Mouse (Mus musculus): Measurements from ENCODE around the gene Smyd3. TPM values are rescaled to one million over a fixed set of nuclear protein-coding genes. Genes with fewer than 3 reads are reported as not detected.

The Smyd3 gene
- total and polyA plus RNA-seq, 2 experiments from 2014 or later: 15.8 to 28.4 TPM

DNA sequence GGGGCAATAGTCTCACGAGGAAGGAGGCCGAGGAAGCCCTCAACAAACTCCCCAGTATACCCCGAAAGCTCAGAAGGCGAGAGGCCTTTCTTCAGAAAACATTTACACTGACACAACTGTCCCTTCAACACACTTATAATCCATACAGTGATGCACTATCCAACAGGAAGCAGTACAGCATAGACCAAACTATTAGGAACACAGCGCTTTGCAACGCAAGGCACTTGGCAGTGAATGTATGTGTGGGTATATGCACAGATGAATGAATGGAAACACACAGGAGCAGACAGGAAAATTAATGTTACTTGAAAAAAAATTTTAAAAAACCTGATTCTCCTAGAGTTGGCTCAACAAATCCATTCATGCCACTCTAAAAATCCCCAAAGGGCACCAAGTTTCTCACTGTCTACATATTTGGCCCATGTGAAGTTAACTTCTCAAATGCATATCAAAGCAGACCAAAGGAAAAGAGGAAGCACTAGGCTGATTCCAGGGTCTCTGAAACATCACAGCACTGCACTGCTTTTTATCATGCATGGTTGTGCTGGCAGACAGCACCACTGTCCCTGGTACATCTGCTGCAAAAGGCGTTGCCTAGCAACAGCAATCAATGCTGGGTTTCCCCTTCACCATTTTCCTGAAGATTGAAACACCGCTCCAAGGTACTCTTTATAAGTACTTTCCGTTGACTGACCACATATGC is 191.4 kb downstream of the Smyd3 start:
- 61% methylated on average over 9 of the region's 9 CpGs for WGBS
- Histone ChIP-seq H3K27me3 (ENCODE audit: insufficient read depth, low read length) (no peaks in the 10 kb centered on the region), H3K9ac (replicated peaks; ENCODE audit: low read length, poor library complexity, severe bottlenecking) (no peak overlapping the region), H3K9me3 (ENCODE audit: low read length) (no peaks in the 10 kb centered on the region), H3K4me3 (ENCODE audit: low read depth, low read length) (no peak overlapping the region), H3K36me3 (ENCODE audit: insufficient read depth, low read length) (no peaks in the 10 kb centered on the region), H3K4me1 (ENCODE audit: insufficient read depth, low read length) (peaks cover 12% of the 10 kb centered on the region; the same call in 1 of the 2 replicates), H3K4me2 (ENCODE audit: low read depth, low read length, poor library complexity, severe bottlenecking) (no peak overlapping the region), H3K27ac (ENCODE audit: low read depth, low read length) (peak overlapping the region; percentile 27; the same call in 1 of the 2 replicates)
- DNase-seq (ENCODE audit: low spot score) (peak; percentile 83), ATAC-seq (ENCODE audit: low FRiP score) (peak; percentile 78)
- TF ChIP-seq CTCF (IDR thresholded peaks at IDR 0.05): no peak

DNA sequence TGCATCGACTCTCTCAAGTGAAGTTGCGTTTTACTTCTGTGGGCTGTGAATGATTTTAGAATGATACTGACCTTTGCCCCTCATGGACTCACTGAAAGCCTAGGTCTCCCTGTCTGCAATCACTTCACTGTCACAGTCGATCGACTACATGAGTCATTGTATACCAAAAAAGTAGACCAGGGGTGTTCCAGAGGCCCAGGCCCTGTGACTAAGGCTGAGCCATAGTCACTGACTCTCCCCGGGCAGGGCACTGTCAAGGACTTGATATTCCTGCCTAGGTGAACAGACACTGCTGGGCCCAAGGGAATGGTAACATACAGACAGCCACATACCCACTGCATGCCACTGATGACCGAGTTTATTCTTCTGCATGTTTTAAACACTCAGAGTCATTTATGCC is 193.6 kb downstream of the Smyd3 start:
- DNase-seq (ENCODE audit: low spot score): no peak
- Histone ChIP-seq H3K4me3 (ENCODE audit: low read depth, low read length) (no peak overlapping the region), H3K27ac (ENCODE audit: low read depth, low read length) (no peak overlapping the region), H3K9me3 (ENCODE audit: low read length) (no peaks in the 10 kb centered on the region), H3K27me3 (ENCODE audit: insufficient read depth, low read length) (no peaks in the 10 kb centered on the region), H3K4me1 (ENCODE audit: insufficient read depth, low read length) (peaks cover 12% of the 10 kb centered on the region; the same call in 1 of the 2 replicates), H3K36me3 (ENCODE audit: insufficient read depth, low read length) (no peaks in the 10 kb centered on the region), H3K9ac (replicated peaks; ENCODE audit: low read length, poor library complexity, severe bottlenecking) (no peak overlapping the region), H3K4me2 (ENCODE audit: low read depth, low read length, poor library complexity, severe bottlenecking) (no peak overlapping the region)
- 81% methylated on average over 6 of the region's 6 CpGs for WGBS
- no peak for TF ChIP-seq CTCF (IDR thresholded peaks at IDR 0.05)
- ATAC-seq (ENCODE audit: low FRiP score): no peak

DNA sequence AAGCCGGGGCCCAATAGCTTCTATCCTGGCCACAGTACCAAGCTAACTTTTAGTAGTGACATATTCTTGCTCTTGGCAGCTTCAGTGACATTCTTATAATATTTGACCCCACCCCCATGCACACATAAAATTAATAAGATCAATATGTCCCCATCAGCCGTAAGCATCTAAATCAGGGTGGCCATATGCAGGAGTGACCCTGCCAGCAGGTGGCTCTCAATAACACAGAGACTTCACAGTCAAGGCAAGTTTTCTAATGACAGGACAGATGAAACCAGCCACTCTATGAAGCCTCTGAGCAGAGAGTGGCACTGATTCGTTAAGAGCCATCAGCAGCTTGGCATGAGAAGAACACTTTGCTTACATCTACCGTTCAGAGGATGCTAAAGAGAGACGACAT is 204.2 kb downstream of the Smyd3 start:
- ATAC-seq (ENCODE audit: low FRiP score) (no peak), DNase-seq (ENCODE audit: low spot score) (no peak)
- Histone ChIP-seq H3K4me1 (ENCODE audit: insufficient read depth, low read length) (no peaks in the 10 kb centered on the region), H3K4me2 (ENCODE audit: low read depth, low read length, poor library complexity, severe bottlenecking) (no peak overlapping the region), H3K4me3 (ENCODE audit: low read depth, low read length) (no peak overlapping the region), H3K36me3 (ENCODE audit: insufficient read depth, low read length) (no peaks in the 10 kb centered on the region), H3K9ac (replicated peaks; ENCODE audit: low read length, poor library complexity, severe bottlenecking) (no peak overlapping the region), H3K9me3 (ENCODE audit: low read length) (no peaks in the 10 kb centered on the region), H3K27me3 (ENCODE audit: insufficient read depth, low read length) (no peaks in the 10 kb centered on the region), H3K27ac (ENCODE audit: low read depth, low read length) (no peak overlapping the region)
- TF ChIP-seq CTCF (IDR thresholded peaks at IDR 0.05): peak; percentile 29
- WGBS: 90% methylated on average over 5 of the region's 5 CpGs

DNA sequence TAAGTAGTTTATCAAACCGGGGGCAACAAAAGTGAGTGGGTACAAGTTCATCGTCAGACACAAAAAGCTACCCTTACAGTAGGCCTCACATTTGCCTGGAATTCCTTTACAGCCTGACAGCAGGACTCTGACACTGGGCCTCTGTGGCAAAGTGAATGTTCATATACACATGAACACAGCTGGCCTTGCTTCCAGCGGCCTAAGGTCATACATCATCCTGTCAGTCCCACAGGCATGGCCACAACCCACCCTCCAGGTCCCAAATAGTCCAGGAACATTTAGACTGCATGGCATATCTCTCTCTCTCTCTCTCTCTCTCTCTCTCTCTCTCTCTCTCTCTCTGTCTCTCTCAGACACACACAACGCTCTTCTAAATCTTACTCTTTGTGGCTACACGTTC is 208.4 kb downstream of the Smyd3 start:
- Histone ChIP-seq H3K4me3 (ENCODE audit: low read depth, low read length) (no peak overlapping the region), H3K36me3 (ENCODE audit: insufficient read depth, low read length) (no peaks in the 10 kb centered on the region), H3K9me3 (ENCODE audit: low read length) (no peaks in the 10 kb centered on the region), H3K9ac (replicated peaks; ENCODE audit: low read length, poor library complexity, severe bottlenecking) (no peak overlapping the region), H3K4me2 (ENCODE audit: low read depth, low read length, poor library complexity, severe bottlenecking) (no peak overlapping the region), H3K27ac (ENCODE audit: low read depth, low read length) (no peak overlapping the region), H3K27me3 (ENCODE audit: insufficient read depth, low read length) (no peaks in the 10 kb centered on the region), H3K4me1 (ENCODE audit: insufficient read depth, low read length) (no peaks in the 10 kb centered on the region)
- no peak for ATAC-seq (ENCODE audit: low FRiP score)
- 79% methylated on average over 5 of the region's 5 CpGs for WGBS
- DNase-seq (ENCODE audit: low spot score): no peak
- no peak for TF ChIP-seq CTCF (IDR thresholded peaks at IDR 0.05)

DNA sequence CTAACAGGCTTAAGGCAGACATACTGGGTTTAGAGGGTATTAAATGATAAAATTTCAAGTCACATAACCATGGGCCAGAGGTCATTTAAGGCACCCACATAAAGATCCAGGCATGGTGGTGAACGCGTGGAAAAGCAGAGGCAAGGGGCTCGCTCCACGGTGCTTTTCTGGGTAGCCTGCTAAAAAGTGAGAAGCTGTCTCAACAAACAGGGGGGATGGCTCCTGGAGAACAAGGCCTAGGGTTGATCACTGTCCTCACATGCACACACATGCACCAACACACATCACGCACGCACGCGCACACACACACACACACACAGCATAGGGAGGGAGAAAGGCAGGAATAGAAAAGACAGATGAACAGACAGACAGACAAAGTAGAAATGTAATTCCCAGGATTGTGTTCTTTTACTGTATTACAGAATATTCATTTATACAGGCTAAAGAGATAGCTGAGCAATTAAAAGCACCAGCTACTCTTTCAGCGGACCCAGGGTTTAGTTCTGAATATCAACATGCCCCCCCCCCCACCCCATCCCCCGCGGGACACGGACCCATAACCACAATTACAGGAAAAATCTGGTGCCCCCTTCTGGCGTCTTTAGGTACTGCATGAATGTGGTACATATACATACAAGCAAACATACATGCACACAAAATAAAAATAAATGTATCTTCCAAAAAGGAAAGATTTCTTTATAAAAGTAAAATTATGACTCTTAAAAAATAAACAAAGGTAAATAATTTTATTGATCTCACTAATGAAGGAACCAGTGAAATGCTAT is 215.2 kb downstream of the Smyd3 start:
- no peaks in the 10 kb centered on the region for H3K9me3 ChIP-seq (ENCODE audit: low read length)
- H3K9ac ChIP-seq (replicated peaks; ENCODE audit: low read length, poor library complexity, severe bottlenecking): no peak overlapping the region
- peak; percentile 49 for TF ChIP-seq CTCF (IDR thresholded peaks at IDR 0.05)
- no peaks in the 10 kb centered on the region for H3K4me1 ChIP-seq (ENCODE audit: insufficient read depth, low read length)
- no peak overlapping the region for H3K27ac ChIP-seq (ENCODE audit: low read depth, low read length)
- WGBS: 91% methylated on average over 13 of the region's 13 CpGs
- no peaks in the 10 kb centered on the region for H3K36me3 ChIP-seq (ENCODE audit: insufficient read depth, low read length)
- H3K27me3 ChIP-seq (ENCODE audit: insufficient read depth, low read length): no peaks in the 10 kb centered on the region
- no peak for DNase-seq (ENCODE audit: low spot score)
- H3K4me2 ChIP-seq (ENCODE audit: low read depth, low read length, poor library complexity, severe bottlenecking): no peak overlapping the region
- no peak overlapping the region for H3K4me3 ChIP-seq (ENCODE audit: low read depth, low read length)
- no peak for ATAC-seq (ENCODE audit: low FRiP score)

DNA sequence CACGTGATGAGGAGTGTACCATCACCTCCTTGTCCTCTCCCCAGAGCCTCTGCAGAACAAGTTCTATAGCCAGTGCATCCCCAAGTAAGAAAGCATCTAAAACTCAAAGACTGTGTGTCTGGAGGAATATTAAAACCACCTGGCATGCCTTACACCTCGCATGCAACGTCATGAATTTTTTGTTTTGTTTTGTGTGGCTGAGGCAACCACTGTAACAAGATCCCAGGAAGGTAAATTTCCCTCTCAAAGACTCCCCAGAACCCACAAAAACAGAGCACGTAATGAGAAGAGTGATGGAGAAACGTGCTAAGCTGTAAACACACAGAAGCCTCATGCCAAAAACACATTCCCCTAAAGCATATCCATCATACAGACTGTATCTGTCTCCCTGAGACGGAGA is 222.2 kb downstream of the Smyd3 start:
- Histone ChIP-seq H3K4me1 (ENCODE audit: insufficient read depth, low read length) (no peaks in the 10 kb centered on the region), H3K9me3 (ENCODE audit: low read length) (no peaks in the 10 kb centered on the region), H3K27ac (ENCODE audit: low read depth, low read length) (no peak overlapping the region), H3K4me2 (ENCODE audit: low read depth, low read length, poor library complexity, severe bottlenecking) (no peak overlapping the region), H3K36me3 (ENCODE audit: insufficient read depth, low read length) (no peaks in the 10 kb centered on the region), H3K9ac (replicated peaks; ENCODE audit: low read length, poor library complexity, severe bottlenecking) (no peak overlapping the region), H3K27me3 (ENCODE audit: insufficient read depth, low read length) (no peaks in the 10 kb centered on the region), H3K4me3 (ENCODE audit: low read depth, low read length) (no peak overlapping the region)
- WGBS: 82% methylated on average over 6 of the region's 6 CpGs
- TF ChIP-seq CTCF (IDR thresholded peaks at IDR 0.05): no peak
- ATAC-seq (ENCODE audit: low FRiP score) (no peak), DNase-seq (ENCODE audit: low spot score) (no peak)

Measured in midbrain, postnatal 0 days (tissue).